Mouse (Mus musculus) lung, adult 2 months (tissue): ENCODE measurements at regions not wholly inside any gene's neighbourhood (a gene's known extent, or its start where the extent isn't known, plus 50 kb on each side); places are given as distances from the start of the nearest gene placed in this dataset.

Source experiments
- DNase-seq: peaks from one replicate; pipeline ENCODE4 v3.0.0; 2022
- H3K4me1 ChIP-seq: fragments of 200-500 bp; 2 replicates; pipeline ENCODE4 v1.6.1; 2011; ENCODE audit warnings: low read length; ENCODE audit not compliant: control insufficient read depth, insufficient read depth
- H3K4me3 ChIP-seq: fragments of 200-500 bp; replicated peaks from 2 replicates; pipeline ENCODE3; 2011; ENCODE audit warnings: low read depth, mild to moderate bottlenecking, control low read depth, low read length; ENCODE audit errors: extremely low read depth
- CTCF ChIP-seq: fragments of 200-500 bp; IDR thresholded peaks from 2 replicates; pipeline ENCODE4 v1.5.1; 2011; ENCODE audit warnings: mild to moderate bottlenecking, low read length, control low read depth; ENCODE audit not compliant: insufficient read depth
- POLR2A ChIP-seq: fragments of 200-500 bp; IDR thresholded peaks from 2 replicates; pipeline ENCODE4 v1.6.1; 2011; ENCODE audit warnings: low read depth, mild to moderate bottlenecking, control low read depth, low read length, borderline replicate concordance; ENCODE audit errors: extremely low read depth
- WGBS: fragments of 180-500 bp; shearing (Covaris S2); methylation state at CpG from one replicate; pipeline ENCODE4 v1.1.7; 2018; 5-methylcytosine and 5-hydroxymethylcytosine counted together

GRCm38 (mm10) chr6:117275915-117276314 is 107.6 kb downstream of the Cxcl12 start:
- no peak for DNase-seq
- Histone ChIP-seq H3K4me1 (no peaks in the 10 kb centered on the region), H3K4me3 (no peak overlapping the region)
- TF ChIP-seq POLR2A (no peak), CTCF (no peak)
- WGBS, result 85% methylated on average over 5 of the region's 5 CpGs

- DNase-seq, result no peak
- no peak overlapping the region for H3K4me3 ChIP-seq
- 58% methylated on average over 3 of the region's 3 CpGs for WGBS
- TF ChIP-seq POLR2A (no peak), CTCF (no peak)
- no peaks in the 10 kb centered on the region for H3K4me1 ChIP-seq
Observed at GRCm38 (mm10) chr6:117276850-117277249, 108.5 kb downstream of the Cxcl12 start.

DNA sequence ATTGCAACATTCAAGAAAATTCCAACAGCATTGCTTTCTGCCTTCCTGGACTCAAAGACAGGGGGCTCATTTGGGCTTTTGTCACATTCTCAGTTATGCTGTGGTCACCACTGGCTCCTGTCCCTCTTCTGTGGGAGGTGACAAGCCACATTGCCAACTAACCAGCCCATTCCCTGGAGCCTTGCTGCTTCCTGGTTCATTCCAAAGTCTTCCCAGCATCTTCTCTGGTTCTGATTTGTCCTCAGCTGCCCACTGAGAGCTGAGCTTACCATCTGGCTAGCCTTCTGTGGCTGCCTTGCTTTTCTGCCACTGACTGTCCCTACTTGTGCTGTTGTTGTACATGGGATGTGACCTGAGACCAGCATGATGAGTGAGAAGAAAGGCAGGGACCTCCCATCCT is 111.0 kb downstream of the Cxcl12 start:
- DNase-seq, result no peak

GRCm38 (mm10) chr6:117279786-117280411 is 111.6 kb downstream of the Cxcl12 start:
- H3K4me3 ChIP-seq, result no peak overlapping the region
- no peaks in the 10 kb centered on the region for H3K4me1 ChIP-seq
- TF ChIP-seq CTCF (no peak), POLR2A (no peak)
- DNase-seq, result no peak
- WGBS, result 74% methylated on average over 14 of the region's 14 CpGs

More for the DNA sequence above, 111.0 kb downstream of the Cxcl12 start:
- no peak overlapping the region for H3K4me3 ChIP-seq
- H3K4me1 ChIP-seq, result no peaks in the 10 kb centered on the region
- TF ChIP-seq CTCF, result no peak
- no peak for TF ChIP-seq POLR2A

- Histone ChIP-seq H3K4me3 (no peak overlapping the region), H3K4me1 (no peaks in the 10 kb centered on the region)
- 75% methylated on average over 3 of the region's 3 CpGs for WGBS
- no peak for DNase-seq
- TF ChIP-seq CTCF, result no peak
- TF ChIP-seq POLR2A, result no peak
Observed at GRCm38 (mm10) chr6:117280911-117281310, 112.6 kb downstream of the Cxcl12 start.

DNA sequence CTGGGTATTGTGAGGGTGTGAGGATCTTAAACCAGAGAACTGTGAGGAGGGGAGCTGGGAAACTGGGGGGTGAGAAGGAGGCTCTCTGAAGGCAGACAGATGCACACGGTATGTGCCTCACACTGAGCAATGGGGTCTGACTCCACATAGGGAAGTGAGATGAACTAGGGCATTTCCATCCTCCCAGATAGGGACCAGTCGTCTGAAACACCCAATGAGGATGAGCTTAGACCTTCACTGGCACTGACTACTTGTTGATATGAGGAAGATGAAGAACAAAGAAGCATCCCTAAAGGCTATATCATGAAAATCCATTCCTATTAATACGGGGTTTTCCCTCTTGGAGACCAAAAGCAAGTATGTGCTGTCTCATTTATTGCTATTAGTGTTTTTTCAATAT is 115.3 kb downstream of the Cxcl12 start:
- no peak for DNase-seq
- Histone ChIP-seq H3K4me3 (no peak overlapping the region), H3K4me1 (no peaks in the 10 kb centered on the region)
- 68% methylated on average over 3 of the region's 3 CpGs for WGBS
- TF ChIP-seq POLR2A, result no peak
- TF ChIP-seq CTCF, result no peak

DNA sequence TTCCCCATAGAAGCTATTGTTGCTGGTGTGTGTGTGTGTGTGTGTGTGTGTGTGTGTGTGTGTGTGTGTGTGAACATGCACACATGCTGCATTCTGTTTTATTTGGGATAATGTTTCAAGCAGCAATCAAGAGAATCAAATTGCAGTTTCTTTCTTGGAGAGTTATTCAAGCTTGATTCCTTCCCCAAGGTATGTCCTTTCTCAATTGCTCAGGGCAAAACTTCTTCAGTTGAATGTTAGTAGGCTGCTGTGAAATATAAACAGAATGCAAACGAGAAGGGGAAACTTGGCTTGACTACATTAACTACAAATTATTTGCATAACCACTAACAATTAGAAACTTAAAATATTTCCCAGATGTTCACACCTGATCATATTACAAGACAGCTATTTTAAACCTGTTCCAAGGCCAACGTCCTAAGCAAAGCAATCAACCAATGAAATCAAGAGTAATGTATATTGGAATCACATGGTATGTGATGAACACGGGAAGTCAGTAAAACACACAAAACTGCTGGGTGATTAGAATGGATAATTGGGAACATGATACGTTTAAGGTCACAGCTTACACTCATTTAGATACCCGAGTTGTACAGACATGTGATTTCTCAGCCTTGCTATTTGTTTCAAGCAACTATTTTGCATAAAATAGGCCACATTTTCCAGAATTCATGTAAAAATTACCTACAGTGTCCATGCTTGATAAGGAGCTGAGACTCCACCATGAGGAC is 116.2 kb downstream of the Cxcl12 start:
- TF ChIP-seq POLR2A (no peak), CTCF (no peak)
- WGBS, result 67% methylated on average over 5 of the region's 5 CpGs
- no peak for DNase-seq
- Histone ChIP-seq H3K4me1 (no peaks in the 10 kb centered on the region), H3K4me3 (no peak overlapping the region)

GRCm38 (mm10) chr6:117287396-117287795 is 119.1 kb downstream of the Cxcl12 start:
- DNase-seq, result no peak
- WGBS, result 76% methylated on average over 5 of the region's 5 CpGs
- TF ChIP-seq POLR2A, result no peak
- Histone ChIP-seq H3K4me3 (no peak overlapping the region), H3K4me1 (no peaks in the 10 kb centered on the region)

GRCm38 (mm10) chr6:117293780-117294465 is 125.6 kb downstream of the Cxcl12 start:
- no peak for DNase-seq
- H3K4me1 ChIP-seq, result no peaks in the 10 kb centered on the region
- TF ChIP-seq CTCF (no peak), POLR2A (no peak)
- WGBS, result 47% methylated on average over 9 of the region's 9 CpGs
- no peak overlapping the region for H3K4me3 ChIP-seq

- Histone ChIP-seq H3K4me1 (no peaks in the 10 kb centered on the region; the same call in none of the 2 replicates), H3K4me3 (no peak overlapping the region)
- WGBS, result 59% methylated on average over 2 of the region's 2 CpGs
- TF ChIP-seq POLR2A (no peak), CTCF (no peak)
- DNase-seq, result no peak
Observed at GRCm38 (mm10) chr6:117297918-117298317, 129.6 kb downstream of the Cxcl12 start.
